ENCODE assay signal across 10 mouse cellular contexts in genomic region chr7:96417251-96418004, GRCm38 (mm10).
DNase-seq lines count a peak whose midpoint lies in the region; ATAC-seq and TF ChIP-seq lines count a peak whose summit lies in the region.
"Had no signal": no experiment of that assay in that cellular context is flagged by ENCODE, and none has a peak within 500 bp of the region (broad histone marks: within the 10 kb centered on the region; RNA-seq: fewer than 3 reads in every experiment).

No protein-coding gene starts in this region.

- ATAC-seq in neural tube, embryonic 11.5 days (ENCODE audit: insufficient read depth, low FRiP score, low TSS enrichment), result no peak
- peak; percentile 53; the same call in 1 of the 2 replicates for ATAC-seq in lung, embryonic 15.5 days (ENCODE audit: borderline replicate concordance, extremely low read depth, low FRiP score, low TSS enrichment)
- no peak for ATAC-seq in stomach, postnatal 0 days (ENCODE audit: low FRiP score, low TSS enrichment)

- no peaks in the 10 kb centered on the region for H3K27me3 ChIP-seq in neural tube, embryonic 11.5 days (ENCODE audit: control insufficient read depth, insufficient read depth, low read length)
- H3K27me3 ChIP-seq in lung, embryonic 15.5 days, result no peaks in the 10 kb centered on the region
- no peaks in the 10 kb centered on the region for H3K27me3 ChIP-seq in stomach, postnatal 0 days (ENCODE audit: control insufficient read depth, insufficient read depth, low read length)

- H3K4me2 ChIP-seq in neural tube, embryonic 11.5 days (ENCODE audit: low read depth), result no peak overlapping the region
- H3K4me2 ChIP-seq in lung, embryonic 15.5 days, result no peak overlapping the region
- no peak overlapping the region for H3K4me2 ChIP-seq in stomach, postnatal 0 days (replicated peaks; ENCODE audit: low read depth)

- H3K4me3 ChIP-seq in neural tube, embryonic 11.5 days (ENCODE audit: low read depth, low read length), result no peak overlapping the region
- no peak overlapping the region for H3K4me3 ChIP-seq in lung, embryonic 15.5 days
- no peak overlapping the region for H3K4me3 ChIP-seq in stomach, postnatal 0 days (ENCODE audit: low read depth, low read length)
- H3K4me3 ChIP-seq: myocyte had no signal

- no peaks in the 10 kb centered on the region for H3K36me3 ChIP-seq in neural tube, embryonic 11.5 days (ENCODE audit: control insufficient read depth, insufficient read depth, low read length)
- H3K36me3 ChIP-seq in lung, embryonic 15.5 days, result no peaks in the 10 kb centered on the region
- H3K36me3 ChIP-seq in stomach, postnatal 0 days (ENCODE audit: control insufficient read depth, insufficient read depth, low read length), result no peaks in the 10 kb centered on the region
- H3K36me3 ChIP-seq: G1E had no signal

- no peak for TF ChIP-seq EP300 in stomach, postnatal 0 days (optimal IDR thresholded peaks at IDR 0.05)

- H3K27ac ChIP-seq in neural tube, embryonic 11.5 days (ENCODE audit: low read depth, low read length), result no peak overlapping the region
- H3K27ac ChIP-seq in lung, embryonic 15.5 days, result 0 out of 2 replicates have a peak overlapping the region, but pooled peaks have one; percentile 13
- H3K27ac ChIP-seq in stomach, postnatal 0 days (replicated peaks), result no peak overlapping the region

- 70% methylated on average over 13 of the region's 13 CpGs for WGBS in neural tube, embryonic 11.5 days
- WGBS in lung, embryonic 15.5 days, result 51% methylated on average over 13 of the region's 13 CpGs
- 63% methylated on average over 13 of the region's 13 CpGs for WGBS in stomach, postnatal 0 days

- DNase-seq in neural tube, embryonic 11.5 days (ENCODE audit: low spot score), result peak; percentile 15
- DNase-seq in neural tube, embryonic 10.5 days (ENCODE audit: extremely low spot score, low spot score), result no peak
- peak; percentile 86 to 92 for DNase-seq in cerebellum, postnatal 25 days
- peak; percentile 61 to 80 for DNase-seq in gastrocnemius, postnatal 4 days (ENCODE audit: low spot score in 2 of 2)
- peak; percentile 82 to 87 for DNase-seq in kidney, postnatal 4 days
- DNase-seq in stomach, postnatal 0 days (ENCODE audit: low spot score), result peak; percentile 34
- no peak for DNase-seq in thymus, postnatal 14 days

- H3K9me3 ChIP-seq in neural tube, embryonic 11.5 days (ENCODE audit: control insufficient read depth, low read length), result no peaks in the 10 kb centered on the region
- no peaks in the 10 kb centered on the region for H3K9me3 ChIP-seq in lung, embryonic 15.5 days
- H3K9me3 ChIP-seq in stomach, postnatal 0 days (ENCODE audit: control insufficient read depth, low read length), result no peaks in the 10 kb centered on the region

- peak; percentile 22 for TF ChIP-seq CTCF in stomach, postnatal 0 days (IDR thresholded peaks at IDR 0.05; ENCODE audit: low read depth)

- H3K9ac ChIP-seq in neural tube, embryonic 11.5 days (ENCODE audit: low read length), result no peak overlapping the region
- no peak overlapping the region for H3K9ac ChIP-seq in lung, embryonic 15.5 days
- no peak overlapping the region for H3K9ac ChIP-seq in stomach, postnatal 0 days (ENCODE audit: low read length)

- no peaks in the 10 kb centered on the region for H3K4me1 ChIP-seq in neural tube, embryonic 11.5 days (ENCODE audit: control insufficient read depth, insufficient read depth, low read length)
- peaks cover 38% of the 10 kb centered on the region for H3K4me1 ChIP-seq in lung, embryonic 15.5 days
- H3K4me1 ChIP-seq in stomach, postnatal 0 days (replicated peaks; ENCODE audit: control insufficient read depth, insufficient read depth), result no peaks in the 10 kb centered on the region

Comparison
In these comparisons a context has a peak if more than half of its experiments do, and no peak if none do; other contexts are left out.
1. DNase-seq: peak in neural tube, embryonic 11.5 days (single experiment), cerebellum, postnatal 25 days (2 of 2), gastrocnemius, postnatal 4 days (2 of 2), kidney, postnatal 4 days (2 of 2) and stomach, postnatal 0 days (single experiment); none in neural tube, embryonic 10.5 days (single experiment) and thymus, postnatal 14 days (single experiment).